Mouse (Mus musculus) E14TG2a.4 (cell line): Measurements from ENCODE around the gene Tnks2.

ENCODE experiments used
- CTCF ChIP-seq: conservative IDR thresholded peaks from 2 replicates; pipeline ENCODE4 v1.5.1; 2014; ENCODE audit warnings: low read length
- POU5F1 ChIP-seq: IDR thresholded peaks from 2 replicates; pipeline ENCODE4 v1.6.1; 2014; ENCODE audit warnings: low read length, borderline replicate concordance

DNA sequence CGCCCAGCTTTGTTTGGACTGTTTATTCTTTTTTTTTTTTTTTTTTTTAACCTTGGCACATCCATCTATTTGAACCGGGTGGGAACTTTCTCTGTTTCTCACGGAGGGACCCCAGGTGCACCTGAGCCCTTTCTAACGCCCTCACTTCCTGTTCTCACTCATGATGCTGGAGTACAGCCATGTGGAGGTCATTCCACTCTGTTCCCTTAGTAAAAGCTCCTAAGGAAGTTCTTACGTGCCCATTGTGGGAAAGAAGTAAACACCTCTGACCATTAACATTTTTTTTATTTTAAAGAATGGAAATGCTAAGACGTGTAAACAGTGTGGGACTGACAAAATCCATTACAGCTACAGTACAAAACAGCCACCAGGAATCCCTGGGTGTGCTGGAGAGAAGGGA, 14.8 kb upstream of the Tnks2 start:
- TF ChIP-seq CTCF (no peak), POU5F1 (no peak)
